Mouse (Mus musculus): ENCODE data around the gene Crnkl1. TPM values are rescaled to one million over a fixed set of nuclear protein-coding genes. Genes with fewer than 3 reads are reported as not detected.
"Not testable (repeated sequence)": the region's sequence is repeated elsewhere in the genome, so short reads cannot be mapped to it uniquely, and the experiment has no call there.

The Crnkl1 gene
- total RNA-seq, 2 experiments from 2014 or later, result 19.2 to 21.5 TPM

- no peak for DNase-seq
These were observed 13.7 kb downstream of the Crnkl1 start for GRCm38 (mm10) chr2:145920941-145921650.

- not testable (repeated sequence) for DNase-seq
These were observed 28.9 kb downstream of the Crnkl1 start for GRCm38 (mm10) chr2:145905884-145906283.

- DNase-seq, result no peak
These were observed 29.7 kb downstream of the Crnkl1 start for GRCm38 (mm10) chr2:145905156-145905555.

- DNase-seq, result no peak
These were observed 30.7 kb downstream of the Crnkl1 start for GRCm38 (mm10) chr2:145903983-145904616.

- peak; percentile 91 to 93 for DNase-seq
These were observed 31.5 kb downstream of the Crnkl1 start for GRCm38 (mm10) chr2:145903061-145903901.

- DNase-seq, result no peak
These were observed 33.0 kb downstream of the Crnkl1 start, which contains the start of gene Naa20 for GRCm38 (mm10) chr2:145901861-145902260. Gene Naa20 (plus strand): TSS chr2:145902099.

GRCm38 (mm10) chr2:145900318-145900717, 34.5 kb downstream of the Crnkl1 start:
- DNase-seq, result not testable (repeated sequence)

- no peak for DNase-seq
These were observed 36.7 kb downstream of the Crnkl1 start for GRCm38 (mm10) chr2:145898106-145898505.

- no peak for DNase-seq
These were observed 41.1 kb downstream of the Crnkl1 start for GRCm38 (mm10) chr2:145893756-145894155.

GRCm38 (mm10) chr2:145890571-145890970, 44.2 kb downstream of the Crnkl1 start:
- no peak for DNase-seq

- peak in 1 of 2 experiments; percentile 30 for DNase-seq
These were observed 45.9 kb downstream of the Crnkl1 start for GRCm38 (mm10) chr2:145888766-145889480.

- no peak for DNase-seq
These were observed 46.7 kb downstream of the Crnkl1 start for GRCm38 (mm10) chr2:145887937-145888765.

GRCm38 (mm10) chr2:145884913-145885785, 49.7 kb downstream of the Crnkl1 start:
- no peak for DNase-seq

- DNase-seq, result no peak
These were observed 50.5 kb downstream of the Crnkl1 start for GRCm38 (mm10) chr2:145884036-145884912.

GRCm38 (mm10) chr2:145882398-145882797, 52.4 kb downstream of the Crnkl1 start:
- DNase-seq, result no peak

- no peak for DNase-seq
These were observed 52.9 kb downstream of the Crnkl1 start for GRCm38 (mm10) chr2:145881932-145882331.

GRCm38 (mm10) chr2:145880887-145881747, 53.7 kb downstream of the Crnkl1 start:
- no peak for DNase-seq

- no peak for DNase-seq
These were observed 57.6 kb downstream of the Crnkl1 start for GRCm38 (mm10) chr2:145877191-145877590.

Data from layer of hippocampus, postnatal 36 days (tissue).